Mouse (Mus musculus): Measurements from ENCODE around the gene Zfp36l1. TPM values are rescaled to one million over a fixed set of nuclear protein-coding genes. Genes with fewer than 3 reads are reported as not detected.

Gene Zfp36l1
- not detected in 2 replicates for polyA plus RNA-seq (2012; ENCODE audit: insufficient read depth, insufficient read length, low replicate concordance, missing spikeins)

DNA sequence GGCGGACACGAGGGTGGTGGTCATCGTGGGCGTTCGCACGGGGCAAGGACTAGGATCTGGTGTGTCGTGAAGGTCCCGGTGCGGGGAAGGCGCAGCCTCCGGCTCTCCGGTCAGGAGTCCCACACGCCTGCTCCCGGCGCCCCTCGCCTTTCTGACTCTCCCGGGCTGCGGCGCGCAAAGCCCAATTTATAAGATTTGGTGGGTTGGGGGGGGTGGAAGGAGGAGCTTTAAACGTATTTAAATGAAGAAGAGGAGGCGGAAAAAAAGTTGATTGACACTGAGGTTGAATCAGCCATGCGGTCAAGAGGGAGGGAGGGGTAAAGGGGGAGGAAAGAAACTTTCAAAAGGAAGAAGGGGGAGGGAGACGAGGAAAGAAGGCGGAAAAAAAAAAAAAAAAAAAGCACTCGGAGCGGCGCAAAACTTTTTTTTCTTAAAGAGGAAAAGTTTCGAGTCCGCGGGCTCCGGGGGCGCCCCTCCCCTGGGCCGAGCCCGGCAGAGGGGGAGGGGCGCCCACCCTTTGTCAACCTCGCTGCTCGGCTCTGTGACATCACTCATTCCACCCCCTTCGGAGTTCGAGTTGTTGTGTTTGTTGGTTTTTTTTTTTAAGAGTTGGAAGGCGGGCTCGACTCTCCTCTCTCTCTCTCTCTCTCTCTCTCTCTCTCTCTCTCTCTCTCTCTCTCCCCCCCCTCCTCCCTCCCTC lies at the start of gene Zfp36l1:
Gene Zfp36l1, minus strand, starts transcription at position 162 of the 700 bp plus-strand sequence.
- peak within 1 kb of the TSS; percentile 65 for H3K27ac ChIP-seq (ENCODE audit: insufficient read depth, low read depth, low read length)
- WGBS, result under 1% methylated on average over 39 of the region's 42 CpGs
- H3K4me1 ChIP-seq (ENCODE audit: control insufficient read depth, insufficient read depth, low read length), result peaks cover 18% of the 10 kb centered on the region
- TF ChIP-seq CTCF (IDR thresholded peaks at IDR 0.05; ENCODE audit: insufficient read depth, low read depth, low read length), result no peak
- peak; percentile 86 for TF ChIP-seq POLR2A (IDR thresholded peaks at IDR 0.05; ENCODE audit: insufficient read depth, low read depth, low read length)
- H3K4me3 ChIP-seq (ENCODE audit: insufficient read depth, low read depth, low read length), result peak within 1 kb of the TSS; percentile 44

GRCm38 (mm10) chr12:80162448-80162847 lies 49.6 kb upstream of the Zfp36l1 start:
- 73% methylated on average over 3 of the region's 3 CpGs for WGBS
- TF ChIP-seq CTCF (IDR thresholded peaks at IDR 0.05; ENCODE audit: insufficient read depth, low read depth, low read length) (no peak), POLR2A (IDR thresholded peaks at IDR 0.05; ENCODE audit: insufficient read depth, low read depth, low read length) (no peak)

DNA sequence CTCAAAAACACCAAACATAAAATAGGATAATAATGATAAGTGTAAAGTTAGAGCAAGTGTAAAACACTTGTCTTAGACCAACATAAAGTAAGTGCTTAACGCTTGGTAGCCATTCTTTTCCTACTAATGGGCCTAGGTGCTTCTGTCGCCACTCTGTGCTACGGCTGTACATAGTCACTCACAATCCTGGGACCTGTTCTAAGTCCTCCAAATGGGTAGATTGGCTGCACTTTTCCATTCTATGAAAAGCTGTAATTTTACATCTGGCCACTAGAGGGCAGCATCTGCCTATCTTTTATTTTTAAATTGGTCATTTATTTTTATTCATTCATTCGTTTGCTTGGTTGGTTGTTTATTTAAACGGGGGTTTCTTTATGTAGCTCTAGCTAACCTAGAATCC lies 44.9 kb upstream of the Zfp36l1 start:
- H3K27ac ChIP-seq (ENCODE audit: insufficient read depth, low read depth, low read length), result no peak overlapping the region
- WGBS, result 5% methylated on average over 5 of the region's 5 CpGs
- H3K4me3 ChIP-seq (ENCODE audit: insufficient read depth, low read depth, low read length), result no peak overlapping the region
- TF ChIP-seq CTCF (IDR thresholded peaks at IDR 0.05; ENCODE audit: insufficient read depth, low read depth, low read length) (no peak), POLR2A (IDR thresholded peaks at IDR 0.05; ENCODE audit: insufficient read depth, low read depth, low read length) (no peak)
- H3K4me1 ChIP-seq (ENCODE audit: control insufficient read depth, insufficient read depth, low read length), result no peaks in the 10 kb centered on the region

More at GRCm38 (mm10) chr12:80162448-80162847, 49.6 kb upstream of the Zfp36l1 start:
- Histone ChIP-seq H3K27ac (ENCODE audit: insufficient read depth, low read depth, low read length) (no peak overlapping the region), H3K4me1 (ENCODE audit: control insufficient read depth, insufficient read depth, low read length) (no peaks in the 10 kb centered on the region), H3K4me3 (ENCODE audit: insufficient read depth, low read depth, low read length) (no peak overlapping the region)

DNA sequence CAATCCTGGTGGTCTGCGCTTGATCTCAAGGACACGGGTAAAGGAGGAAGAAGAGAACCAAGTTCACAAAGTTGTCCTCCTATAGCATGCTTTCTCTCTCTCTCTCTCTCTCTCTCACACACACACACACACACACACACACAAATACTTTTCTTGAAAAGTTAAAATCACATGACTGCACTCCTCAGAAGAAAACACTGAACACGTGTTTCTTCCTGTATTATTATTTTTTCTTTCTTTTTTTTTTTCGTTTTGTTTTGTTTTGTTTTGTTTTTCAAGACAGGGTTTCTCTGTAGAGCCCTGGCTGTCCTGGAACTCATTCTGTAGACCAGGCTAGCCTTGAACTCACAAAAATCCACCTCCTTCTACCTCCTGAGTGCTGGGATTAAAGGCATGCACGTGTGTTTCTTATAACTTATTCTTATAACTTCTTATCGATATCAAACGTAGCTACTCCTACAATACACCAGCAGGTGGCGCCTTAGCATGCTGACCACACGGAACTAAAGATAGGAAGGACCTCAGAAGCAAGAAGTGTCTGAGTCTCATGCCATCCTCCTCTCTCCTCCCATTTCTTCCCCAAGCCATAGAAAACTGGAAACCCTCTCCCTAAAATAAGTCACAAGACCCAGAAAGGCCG lies 41.0 kb upstream of the Zfp36l1 start:
- TF ChIP-seq CTCF (IDR thresholded peaks at IDR 0.05; ENCODE audit: insufficient read depth, low read depth, low read length), result no peak
- TF ChIP-seq POLR2A (IDR thresholded peaks at IDR 0.05; ENCODE audit: insufficient read depth, low read depth, low read length), result no peak
- H3K27ac ChIP-seq (ENCODE audit: insufficient read depth, low read depth, low read length), result no peak overlapping the region
- H3K4me3 ChIP-seq (ENCODE audit: insufficient read depth, low read depth, low read length), result no peak overlapping the region
- H3K4me1 ChIP-seq (ENCODE audit: control insufficient read depth, insufficient read depth, low read length), result no peaks in the 10 kb centered on the region
- 33% methylated on average over 10 of the region's 10 CpGs for WGBS

DNA sequence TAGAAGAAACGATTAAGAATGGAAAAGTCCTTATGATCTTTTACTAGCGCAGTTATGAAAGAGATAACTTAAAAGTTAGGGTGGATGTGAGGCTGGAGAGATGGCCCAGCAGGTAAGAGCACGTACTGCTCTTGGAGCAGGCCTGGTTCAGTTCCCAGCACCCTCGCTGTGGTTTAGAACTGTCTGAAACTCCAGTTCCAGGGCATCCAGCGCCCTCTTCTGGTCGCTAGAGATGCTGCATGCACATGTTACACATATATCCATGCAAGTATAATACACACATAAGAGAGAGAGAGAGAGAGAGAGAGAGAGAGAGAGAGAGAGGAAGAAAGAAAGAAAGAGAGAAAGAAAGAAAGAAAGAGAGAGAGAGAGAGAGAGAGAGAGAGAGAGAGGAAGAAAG lies 40.3 kb upstream of the Zfp36l1 start:
- Histone ChIP-seq H3K27ac (ENCODE audit: insufficient read depth, low read depth, low read length) (no peak overlapping the region), H3K4me3 (ENCODE audit: insufficient read depth, low read depth, low read length) (no peak overlapping the region), H3K4me1 (ENCODE audit: control insufficient read depth, insufficient read depth, low read length) (no peaks in the 10 kb centered on the region)
- TF ChIP-seq POLR2A (IDR thresholded peaks at IDR 0.05; ENCODE audit: insufficient read depth, low read depth, low read length) (no peak), CTCF (IDR thresholded peaks at IDR 0.05; ENCODE audit: insufficient read depth, low read depth, low read length) (no peak)
- 83% methylated on average over 6 of the region's 6 CpGs for WGBS

GRCm38 (mm10) chr12:80151821-80152220 lies 39.0 kb upstream of the Zfp36l1 start:
- 96% methylated on average over 6 of the region's 6 CpGs for WGBS
- H3K4me1 ChIP-seq (ENCODE audit: control insufficient read depth, insufficient read depth, low read length), result no peaks in the 10 kb centered on the region
- no peak overlapping the region for H3K27ac ChIP-seq (ENCODE audit: insufficient read depth, low read depth, low read length)
- TF ChIP-seq POLR2A (IDR thresholded peaks at IDR 0.05; ENCODE audit: insufficient read depth, low read depth, low read length), result no peak
- no peak for TF ChIP-seq CTCF (IDR thresholded peaks at IDR 0.05; ENCODE audit: insufficient read depth, low read depth, low read length)
- H3K4me3 ChIP-seq (ENCODE audit: insufficient read depth, low read depth, low read length), result no peak overlapping the region

- no peaks in the 10 kb centered on the region; the same call in 1 of the 2 replicates for H3K4me1 ChIP-seq (ENCODE audit: control insufficient read depth, insufficient read depth, low read length)
- no peak overlapping the region for H3K27ac ChIP-seq (ENCODE audit: insufficient read depth, low read depth, low read length)
- 44% methylated on average over 8 of the region's 8 CpGs for WGBS
- TF ChIP-seq POLR2A (IDR thresholded peaks at IDR 0.05; ENCODE audit: insufficient read depth, low read depth, low read length) (no peak), CTCF (IDR thresholded peaks at IDR 0.05; ENCODE audit: insufficient read depth, low read depth, low read length) (no peak)
- H3K4me3 ChIP-seq (ENCODE audit: insufficient read depth, low read depth, low read length), result no peak overlapping the region
Measured at GRCm38 (mm10) chr12:80150624-80151023, 37.8 kb upstream of the Zfp36l1 start.

DNA sequence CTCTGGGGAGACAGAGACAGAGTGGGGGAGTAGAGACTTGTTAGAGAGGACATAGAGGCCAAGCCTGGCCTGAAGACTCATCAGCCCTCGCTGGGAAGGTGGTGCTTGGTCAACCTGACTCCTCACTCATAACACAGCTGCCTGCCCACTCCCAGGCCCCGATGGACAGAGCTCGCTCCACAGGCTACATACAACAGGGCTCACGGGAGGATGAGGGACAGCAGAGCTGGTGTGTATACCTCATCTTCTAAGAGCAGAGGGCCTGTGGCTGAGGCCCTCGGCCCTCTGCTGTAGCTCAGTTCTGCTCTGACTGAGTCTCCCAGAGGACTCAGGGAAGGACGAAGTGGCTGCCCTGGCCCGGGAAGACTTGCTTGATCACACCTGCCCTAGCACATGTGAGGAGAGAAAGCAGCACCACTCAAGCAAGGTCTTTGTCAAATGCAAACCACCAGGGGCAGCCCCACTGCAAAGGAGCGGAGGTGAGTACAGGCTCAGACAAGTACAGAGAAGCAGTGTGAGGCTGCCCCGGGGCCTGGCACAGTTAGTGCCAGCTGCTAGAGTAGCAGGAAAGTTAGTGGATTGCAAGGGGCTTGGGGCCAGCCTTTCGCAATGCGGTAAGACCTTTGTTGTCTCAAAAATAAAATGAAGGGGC lies 34.9 kb upstream of the Zfp36l1 start:
- TF ChIP-seq POLR2A (IDR thresholded peaks at IDR 0.05; ENCODE audit: insufficient read depth, low read depth, low read length), result no peak
- TF ChIP-seq CTCF (IDR thresholded peaks at IDR 0.05; ENCODE audit: insufficient read depth, low read depth, low read length), result no peak
- Histone ChIP-seq H3K4me3 (ENCODE audit: insufficient read depth, low read depth, low read length) (no peak overlapping the region), H3K27ac (ENCODE audit: insufficient read depth, low read depth, low read length) (no peak overlapping the region), H3K4me1 (ENCODE audit: control insufficient read depth, insufficient read depth, low read length) (no peaks in the 10 kb centered on the region; the same call in 1 of the 2 replicates)
- 87% methylated on average over 11 of the region's 11 CpGs for WGBS
